Mouse (Mus musculus) layer of hippocampus, adult 11-12 months (tissue): ENCODE measurements at regions not wholly inside any gene's neighbourhood (a gene's known extent, or its start where the extent isn't known, plus 50 kb on each side); places are given as distances from the start of the nearest gene placed in this dataset.
"Not testable (repeated sequence)": the region's sequence is repeated elsewhere in the genome, so short reads cannot be mapped to it uniquely, and the experiment has no call there.

Source experiments
- DNase-seq: peaks from one replicate; pipeline ENCODE4 v3.0.0; 2022; ENCODE audit warnings: low spot score

DNA sequence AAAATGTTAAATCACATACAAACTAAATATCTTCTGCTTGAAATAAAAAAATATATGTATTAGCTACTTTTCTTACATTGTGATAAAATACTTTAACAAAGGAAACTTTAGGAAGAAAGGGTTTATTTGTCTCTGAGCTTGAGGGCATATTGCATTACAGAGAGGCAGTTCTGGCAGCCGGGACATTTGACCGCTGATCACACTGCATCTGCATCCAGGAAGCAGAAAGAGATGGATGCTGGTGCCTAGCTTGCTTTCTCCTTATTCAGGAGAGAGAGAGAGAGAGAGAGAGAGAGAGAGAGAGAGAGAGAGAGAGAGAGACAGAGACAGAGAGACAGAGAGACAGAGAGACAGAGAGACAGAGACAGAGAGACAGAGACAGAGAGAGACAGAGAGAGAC, 137.7 kb upstream of the Tacstd2 start:
- not testable (repeated sequence) for DNase-seq

DNA sequence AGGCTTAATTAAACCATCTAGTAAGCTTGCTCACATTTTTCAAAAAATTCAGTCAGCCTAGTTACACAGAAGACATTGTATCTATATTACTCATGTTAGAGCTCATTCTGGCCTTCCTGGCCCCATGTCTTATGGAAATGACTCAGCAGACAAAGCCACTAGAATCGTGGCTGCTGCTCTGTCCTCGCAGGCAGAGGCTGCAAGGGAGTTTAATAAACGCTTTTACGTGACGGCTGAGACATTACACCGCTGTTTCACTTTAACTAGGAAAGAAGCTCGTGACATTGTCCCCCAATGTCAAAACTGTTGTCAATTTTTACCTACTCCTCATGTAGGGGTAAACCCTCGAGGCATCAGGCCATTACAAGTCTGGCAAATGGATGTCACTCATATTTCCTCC, 132.5 kb upstream of the Tacstd2 start:
- not testable (repeated sequence) for DNase-seq

DNA sequence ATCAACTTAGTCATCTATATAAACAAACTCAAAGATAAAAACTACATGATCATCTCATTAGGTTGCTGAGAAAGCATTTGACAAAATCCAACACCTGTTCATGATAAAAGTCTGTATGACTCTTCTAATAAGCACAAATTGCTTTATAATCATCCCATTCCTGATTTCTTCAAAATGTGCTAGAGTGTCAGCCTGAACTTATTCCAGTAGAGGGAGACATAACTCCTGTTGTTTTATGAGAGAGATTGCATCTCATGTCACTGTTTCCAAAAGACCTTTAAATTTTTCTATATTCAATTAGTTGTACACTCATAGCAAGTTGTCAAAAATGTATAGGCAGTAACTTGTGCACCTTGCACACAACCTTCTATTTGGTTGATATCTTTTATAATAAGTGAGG, 96.0 kb upstream of the Tacstd2 start:
- no peak for DNase-seq

- DNase-seq, result peak; percentile 2
Observed at GRCm38 (mm10) chr6:67610402-67610801, 74.8 kb upstream of the Tacstd2 start.

DNA sequence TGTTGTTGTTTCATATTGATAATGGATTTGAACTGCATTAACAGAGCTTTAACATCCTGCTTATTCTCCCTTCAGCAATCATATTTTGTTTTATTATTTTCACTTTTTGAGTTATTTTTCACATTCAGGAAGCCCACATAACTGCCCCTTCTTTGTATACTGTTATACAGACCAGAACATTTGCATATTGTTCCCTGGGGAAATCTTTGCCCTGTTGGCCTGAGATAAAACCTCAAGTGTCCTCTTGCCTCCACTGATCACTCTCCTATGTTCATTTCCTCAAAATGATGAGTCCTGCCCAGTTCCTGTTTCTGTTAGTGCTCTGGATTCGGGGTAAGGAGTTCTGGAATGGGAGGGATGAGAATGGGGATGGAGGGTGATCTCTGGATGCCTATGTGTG, 73.9 kb upstream of the Tacstd2 start:
- DNase-seq, result not testable (repeated sequence)
